Mouse (Mus musculus): ENCODE data around the gene Map2k5.

- TF ChIP-seq CTCF (conservative IDR thresholded peaks at IDR 0.05; ENCODE audit: low read length) (no peak), POU5F1 (IDR thresholded peaks at IDR 0.05; ENCODE audit: borderline replicate concordance, low read length) (no peak), NANOG (IDR thresholded peaks at IDR 0.05; ENCODE audit: borderline replicate concordance, low read length) (no peak)
These were observed 472 bp upstream of the Map2k5 start for GRCm38 (mm10) chr9:63378174-63378573.
